Mouse (Mus musculus) gastrocnemius, postnatal 4 days (tissue): ENCODE results near the gene Dnm2. TPM values are rescaled to one million over a fixed set of nuclear protein-coding genes. Genes with fewer than 3 reads are reported as not detected.
"Not testable (repeated sequence)": the region's sequence is repeated elsewhere in the genome, so short reads cannot be mapped to it uniquely, and the experiment has no call there.

Experiments
- DNase-seq, 2 experiments: peaks; one replicate each; pipeline ENCODE4 v3.0.0; 2021 to 2022; ENCODE audit warnings: low spot score in 2 of 2, mixed read lengths in 2 of 2
- microRNA-seq: library from miRNA; unstranded; fragments of <30 nt; microRNA quantifications from one replicate; pipeline ENCODE4 v1.2.0, GENCODE M21; 2021
- total RNA-seq, 2 experiments: library from RNA; stranded (reverse); gene quantifications; 2 replicates each; pipeline ENCODE4 v1.2.3; 2021

The Dnm2 gene
- total RNA-seq, 2 experiments from 2014 or later, result 75.0 to 86.0 TPM

DNA sequence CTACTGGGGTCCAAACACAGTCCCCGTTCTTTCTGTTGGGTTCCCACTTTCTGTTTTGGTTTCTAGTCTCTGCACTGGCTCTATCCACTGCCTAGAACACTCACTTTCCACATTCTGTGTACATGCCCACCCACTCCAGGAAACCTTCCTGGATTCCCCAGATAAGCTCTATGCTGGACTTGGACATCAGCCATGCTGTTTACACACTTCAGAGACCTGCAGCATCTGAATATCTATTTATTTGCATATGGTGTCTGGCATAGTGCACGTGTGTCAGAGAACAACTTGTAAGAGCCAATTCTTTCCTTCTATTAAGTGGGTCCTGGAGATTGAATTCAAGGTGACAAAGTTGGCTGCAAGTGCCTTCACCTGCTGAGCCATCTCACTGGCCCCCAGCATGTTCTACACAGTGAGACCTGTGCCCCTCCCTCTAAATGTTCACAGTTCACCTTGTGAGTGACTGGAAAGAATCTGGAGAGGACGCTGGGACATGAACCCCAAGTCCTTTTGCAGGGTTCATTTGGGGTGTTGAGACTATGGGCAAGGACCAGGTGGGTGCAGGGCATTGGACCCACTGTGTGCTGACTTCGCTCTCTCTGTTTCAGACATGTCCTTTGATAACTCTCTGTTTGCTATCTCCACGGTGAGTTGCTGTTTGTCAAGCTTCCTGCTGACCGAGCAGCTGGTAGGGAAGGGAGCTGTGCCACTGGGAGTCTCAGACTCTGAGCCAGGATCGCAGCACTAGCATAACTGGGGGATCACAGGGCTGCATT, 115.5 kb downstream of the Dnm2 start:
- no peak for DNase-seq

DNA sequence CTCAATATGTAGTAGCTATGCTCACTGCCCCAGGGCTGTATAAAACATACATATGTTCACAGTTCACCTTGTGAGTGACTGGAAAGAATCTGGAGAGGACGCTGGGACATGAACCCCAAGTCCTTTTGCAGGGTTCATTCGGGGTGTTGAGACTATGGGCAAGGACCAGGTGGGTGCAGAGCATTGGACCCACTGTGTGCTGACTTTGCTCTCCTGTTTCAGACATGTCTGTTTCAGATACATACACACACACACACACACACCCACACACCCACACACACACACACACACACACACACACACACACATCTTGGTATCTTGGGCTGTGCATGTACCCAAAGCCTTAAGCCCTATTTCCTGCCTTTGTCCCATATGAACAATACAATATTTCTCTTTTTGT, 117.3 kb downstream of the Dnm2 start:
- DNase-seq, result not testable (repeated sequence)

DNA sequence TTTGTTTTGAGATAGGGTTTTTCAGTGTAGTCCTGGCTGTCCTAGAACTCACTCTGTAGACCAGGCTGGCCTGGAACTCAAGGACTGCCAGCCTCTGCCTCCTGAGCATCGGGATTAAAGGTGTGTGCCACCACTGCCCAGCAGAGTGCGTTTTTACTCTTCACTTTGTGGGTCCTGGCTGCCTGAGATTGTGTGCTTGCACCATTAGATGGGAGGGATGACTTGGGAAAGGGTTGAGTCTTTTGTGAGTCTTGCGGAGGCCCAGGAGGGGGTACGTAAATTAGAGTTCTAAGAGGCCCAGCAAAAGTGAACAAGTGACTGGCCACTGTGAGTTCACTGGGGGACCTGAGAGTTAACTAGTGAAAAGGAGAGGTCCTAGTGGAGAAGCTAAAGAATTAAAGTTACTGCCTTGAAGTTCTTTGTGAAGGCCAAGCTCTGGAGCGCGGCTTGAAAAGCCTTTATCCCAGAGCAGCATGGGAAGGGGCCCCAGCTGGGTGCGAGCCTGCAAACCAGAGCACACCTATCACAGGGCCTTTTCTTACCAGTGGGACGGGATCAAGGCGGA, 120.7 kb downstream of the Dnm2 start:
- peak in 1 of 2 experiments; percentile 30 for DNase-seq

DNA sequence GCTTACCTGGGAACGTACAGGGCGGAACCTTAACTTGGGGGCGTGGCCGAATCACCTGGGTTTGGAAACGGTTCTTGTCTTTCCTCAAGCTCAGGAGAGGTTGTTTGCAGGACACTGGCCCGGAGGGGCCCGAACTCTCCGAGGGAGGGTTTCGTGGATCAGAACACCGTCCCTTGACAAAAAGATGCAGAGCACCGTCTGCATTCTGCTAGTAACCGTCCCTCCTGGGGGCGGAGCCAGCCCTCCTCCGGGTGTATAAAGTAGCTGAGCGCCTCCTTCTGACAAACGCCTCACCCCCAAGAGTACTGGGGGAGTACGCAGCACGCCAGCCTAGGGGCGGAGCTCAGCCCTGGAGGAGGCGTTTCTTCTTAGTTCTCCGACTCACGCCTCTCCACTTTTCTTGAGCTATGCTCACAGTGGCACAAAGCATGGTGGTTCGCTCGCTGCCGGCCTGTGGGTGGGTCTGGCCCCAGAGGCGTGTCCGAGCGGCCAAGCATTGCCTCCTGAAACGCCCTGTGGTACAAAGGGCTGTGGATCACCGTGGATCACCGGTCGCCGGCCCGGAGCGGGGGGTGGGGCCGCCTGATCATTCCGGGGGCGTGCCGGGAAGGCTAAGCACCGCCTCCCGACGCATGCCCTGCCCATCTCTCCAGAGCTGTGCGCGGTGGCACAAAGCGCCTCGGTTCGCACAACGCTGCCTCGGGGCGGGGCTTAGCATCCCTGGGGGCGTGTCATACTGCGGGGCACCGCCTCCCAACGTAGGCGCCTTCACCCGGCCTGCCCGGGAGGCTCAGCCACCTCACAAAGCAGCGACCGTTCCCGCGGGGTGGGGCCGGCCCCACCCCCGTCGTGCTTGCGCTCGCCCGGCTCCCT, 121.4 kb downstream of the Dnm2 start:
- DNase-seq, result peak; percentile 97 to 100

DNA sequence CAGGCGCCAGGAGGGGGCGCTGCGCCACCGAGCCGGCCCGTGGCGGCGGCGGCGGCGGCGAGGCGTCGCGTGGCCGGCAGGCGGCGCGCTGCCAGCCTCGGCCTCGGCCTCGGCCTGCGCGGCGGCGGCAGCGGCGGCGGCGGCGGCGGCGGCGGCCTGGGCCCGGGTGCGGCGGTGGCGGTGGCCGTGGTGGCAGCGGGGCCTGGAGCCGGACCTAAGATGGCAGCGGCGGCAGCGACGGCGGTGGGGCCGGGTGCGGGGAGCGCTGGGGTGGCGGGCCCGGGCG, 122.0 kb downstream of the Dnm2 start, which contains the start of gene Carm1:
Gene Carm1 (plus strand): TSS at position 106 of the 286 bp plus-strand sequence.
- no peak for DNase-seq

DNA sequence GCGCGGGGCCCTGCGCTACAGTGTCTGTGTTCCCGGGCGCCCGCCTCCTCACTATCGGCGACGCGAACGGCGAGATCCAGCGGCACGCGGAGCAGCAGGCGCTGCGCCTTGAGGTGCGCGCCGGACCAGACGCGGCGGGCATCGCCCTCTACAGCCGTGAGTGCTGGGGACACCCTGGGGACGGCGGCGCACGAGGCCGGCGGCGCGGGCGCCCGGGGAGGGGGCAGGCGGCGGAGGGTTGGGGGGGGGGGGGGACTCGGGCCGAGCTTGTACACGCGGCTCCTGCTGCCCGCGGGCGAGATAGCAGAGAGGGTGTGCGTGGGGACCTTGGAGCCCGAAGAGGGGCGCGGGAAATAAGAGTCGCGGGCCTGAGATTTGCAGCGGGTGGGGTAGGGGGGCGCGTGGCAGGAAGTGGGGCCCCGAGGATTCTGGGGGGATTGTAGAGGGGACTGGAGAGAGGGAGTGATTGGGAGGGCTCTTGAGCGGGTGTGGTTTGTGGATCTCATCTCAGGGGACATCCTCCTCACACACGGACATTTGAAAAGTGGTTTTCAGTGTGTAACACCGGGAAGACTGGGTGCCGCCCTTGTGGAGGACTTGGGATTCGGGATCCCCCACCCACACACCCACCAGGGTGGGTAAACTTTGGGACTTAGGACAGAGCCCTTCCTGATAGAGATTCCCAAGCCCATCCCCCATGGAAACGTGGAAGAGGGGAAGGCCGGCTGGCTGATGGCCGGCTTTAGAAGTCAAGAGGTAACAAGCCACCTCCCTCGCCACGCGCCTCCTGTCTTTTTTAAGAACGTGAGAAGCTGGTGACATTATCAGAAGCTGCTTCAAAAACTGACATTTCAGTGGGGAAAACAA, 122.6 kb downstream of the Dnm2 start:
- DNase-seq, result peak; percentile 29 to 45

DNA sequence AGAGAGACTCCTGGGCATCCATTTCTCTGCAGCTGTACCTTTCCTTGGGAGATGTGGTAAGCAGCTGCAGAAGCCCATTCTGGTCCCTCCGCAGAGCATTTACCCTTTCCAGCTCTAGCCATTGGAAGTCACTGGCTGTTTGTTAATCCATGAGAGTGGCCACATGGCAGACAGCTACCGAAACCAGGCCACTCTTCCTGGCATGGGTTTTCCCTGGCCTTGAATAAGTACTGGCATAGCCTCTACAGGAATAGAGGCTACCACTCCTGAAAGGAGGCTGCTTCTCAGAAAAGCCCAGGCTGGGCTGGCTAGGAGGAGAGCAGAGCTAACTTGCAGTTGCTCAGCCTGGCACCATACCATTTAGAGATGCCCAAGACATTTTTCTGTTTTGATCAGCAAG, 126.3 kb downstream of the Dnm2 start:
- no peak for DNase-seq

DNA sequence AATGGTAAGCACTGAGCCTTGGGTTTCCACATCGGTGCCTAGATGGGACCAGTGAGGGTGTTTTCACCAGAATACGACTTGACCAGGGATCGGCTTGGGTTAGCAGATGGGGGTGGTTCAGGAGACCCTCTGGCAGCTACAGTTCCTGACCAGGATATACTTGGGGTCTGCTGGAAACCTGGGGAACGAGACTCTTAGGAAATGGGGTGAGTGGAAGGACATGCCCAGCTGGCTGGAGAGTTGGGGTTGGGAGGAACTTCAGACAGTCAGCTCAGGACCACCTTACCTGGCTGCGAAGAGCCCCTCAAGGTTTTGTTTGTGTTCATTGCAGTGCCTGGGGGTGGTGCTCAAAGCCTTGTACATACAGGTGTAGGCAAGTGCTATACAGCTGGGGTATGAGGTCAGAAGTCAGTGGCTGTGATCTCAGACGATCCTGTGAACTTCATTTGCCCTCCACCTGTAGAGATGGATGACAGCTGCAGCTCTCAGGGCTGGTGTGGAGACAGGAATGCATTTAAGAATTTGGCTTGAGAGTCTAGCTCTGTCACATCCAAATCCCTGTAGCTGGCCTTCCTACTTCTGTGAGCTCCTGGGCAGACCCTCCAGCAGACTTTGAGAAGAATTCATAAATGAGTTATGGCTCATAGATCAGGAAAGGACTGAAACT, 129.0 kb downstream of the Dnm2 start:
- DNase-seq, result no peak

DNA sequence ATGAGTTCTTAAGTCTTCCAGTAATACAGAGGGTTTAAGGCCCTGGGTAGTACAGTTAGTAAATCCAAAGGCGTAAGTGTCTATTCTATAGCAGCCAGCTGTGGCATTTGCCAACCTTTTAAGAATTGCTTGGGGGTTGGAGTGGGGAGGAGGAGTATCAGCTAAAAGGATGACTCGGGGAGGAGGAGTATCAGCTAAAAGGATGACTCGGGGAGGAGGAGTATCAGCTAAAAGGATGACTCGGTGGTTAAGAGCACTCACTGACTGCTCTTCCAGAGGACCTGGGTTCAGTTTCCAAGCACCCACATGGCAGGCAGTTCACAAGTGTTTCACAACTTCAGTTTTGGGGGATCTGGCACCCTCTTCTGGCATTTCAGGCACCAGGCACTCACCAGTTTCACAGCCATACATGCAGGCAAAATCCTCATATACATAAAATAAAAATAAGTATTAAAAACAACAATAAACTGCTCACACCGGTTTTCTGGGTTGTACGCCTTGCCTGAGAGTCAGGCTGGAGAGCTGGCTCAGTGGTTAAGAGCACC, 130.6 kb downstream of the Dnm2 start:
- DNase-seq, result no peak

DNA sequence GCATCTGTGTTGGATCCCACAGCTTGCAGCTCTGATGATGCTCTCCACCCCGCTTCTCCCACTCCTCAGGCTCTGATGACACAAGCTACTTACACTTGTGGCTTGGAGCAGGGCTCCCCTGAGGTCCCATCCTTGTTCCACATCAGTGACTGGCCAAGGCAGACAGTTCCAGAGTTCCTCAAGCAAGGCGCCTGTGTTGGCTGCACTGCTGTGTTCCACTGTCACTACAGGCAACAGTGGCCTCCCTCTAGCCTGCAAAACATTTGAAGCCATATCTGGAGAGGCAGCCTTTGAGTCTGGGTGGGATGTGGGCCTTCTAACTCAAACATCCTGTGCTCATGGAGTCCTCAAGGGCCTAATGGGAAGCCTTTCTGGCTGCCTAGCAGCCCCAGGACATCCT, 132.3 kb downstream of the Dnm2 start:
- DNase-seq, result no peak

Small RNAs within 50 kb of the gene (microRNA-seq; reads per million reads assigned to microRNA genes)
- not detected for gene Mir199a-1

Other genes with a start within 250 kb of the Dnm2 start
- gene Keap1, start 185.5 kb upstream of the Dnm2 start, total RNA-seq, result 10 to 100 TPM; 52.2 to 55.0 TPM
- gene S1pr5, start 176.5 kb upstream of the Dnm2 start, total RNA-seq, result under 1 TPM; 0.26 to 0.32 TPM
- gene Atg4d, start 159.6 kb upstream of the Dnm2 start, total RNA-seq, result 10 to 100 TPM; 28.0 to 30.0 TPM
- gene Kri1, start 136.9 kb upstream of the Dnm2 start, total RNA-seq, result 10 to 100 TPM; 18.1 to 21.3 TPM
- gene Cdkn2d, start 133.5 kb upstream of the Dnm2 start, total RNA-seq, result 10 to 100 TPM; 20.5 to 24.0 TPM
- gene Ap1m2, start 112.6 kb upstream of the Dnm2 start, total RNA-seq, result not detected
- gene Slc44a2, start 104.2 kb upstream of the Dnm2 start, total RNA-seq, result 100 to 1,000 TPM; 139 to 151 TPM
- gene Ilf3, start 57.0 kb upstream of the Dnm2 start, total RNA-seq, result 10 to 100 TPM; 65.2 to 75.5 TPM
- gene Qtrt1, start 13.1 kb upstream of the Dnm2 start, total RNA-seq, result 10 to 100 TPM; 15.1 to 18.5 TPM
- 10 to 100 TPM; 38.3 to 40.6 TPM for gene Tmed1, start 85.3 kb downstream of the Dnm2 start, total RNA-seq
- 1 to 10 TPM; 1.9 to 2.0 TPM for gene AB124611, start 101.3 kb downstream of the Dnm2 start, total RNA-seq
- 10 to 100 TPM; 81.9 to 91.2 TPM for gene Carm1, start 122.0 kb downstream of the Dnm2 start, total RNA-seq
- gene Timm29, start 167.8 kb downstream of the Dnm2 start, total RNA-seq, result 10 to 100 TPM; 46.6 to 51.3 TPM
- gene Yipf2, start 167.9 kb downstream of the Dnm2 start, total RNA-seq, result 1 to 10 TPM; 5.3 to 6.1 TPM
- 10 to 100 TPM; 65.7 to 66.7 TPM for gene Smarca4, start 191.3 kb downstream of the Dnm2 start, total RNA-seq